Mouse (Mus musculus): ENCODE data around the gene Olfr1402.

Olfr1402 gene

GRCm38 (mm10) chr3:97421920-97422319 lies at the start of gene Olfr1402:
TSS of gene Olfr1402 (minus strand) at chr3:97422020.
- DNase-seq (ENCODE audit: low spot score in 2 of 2): no peak

DNA sequence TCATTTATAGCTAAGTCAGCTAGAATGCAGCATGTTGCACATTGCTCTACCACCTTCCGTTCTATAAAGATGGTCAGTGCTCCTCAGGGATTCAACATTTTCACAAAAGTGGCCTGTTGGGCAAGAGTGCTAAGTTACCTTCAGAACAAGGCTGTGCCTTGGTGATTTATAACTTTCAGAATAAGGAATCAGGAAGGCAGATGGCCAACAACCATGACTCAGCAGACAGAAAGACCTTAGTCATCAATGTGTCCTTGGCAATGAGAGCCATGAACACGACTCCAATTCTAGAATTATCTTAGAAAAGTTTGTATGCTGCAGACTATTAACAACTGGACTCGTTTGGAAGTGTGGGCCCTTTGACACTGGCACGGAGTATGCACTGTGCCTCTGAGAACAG lies 33.5 kb upstream of the Olfr1402 start:
- DNase-seq (ENCODE audit: low spot score in 2 of 2): no peak

DNA sequence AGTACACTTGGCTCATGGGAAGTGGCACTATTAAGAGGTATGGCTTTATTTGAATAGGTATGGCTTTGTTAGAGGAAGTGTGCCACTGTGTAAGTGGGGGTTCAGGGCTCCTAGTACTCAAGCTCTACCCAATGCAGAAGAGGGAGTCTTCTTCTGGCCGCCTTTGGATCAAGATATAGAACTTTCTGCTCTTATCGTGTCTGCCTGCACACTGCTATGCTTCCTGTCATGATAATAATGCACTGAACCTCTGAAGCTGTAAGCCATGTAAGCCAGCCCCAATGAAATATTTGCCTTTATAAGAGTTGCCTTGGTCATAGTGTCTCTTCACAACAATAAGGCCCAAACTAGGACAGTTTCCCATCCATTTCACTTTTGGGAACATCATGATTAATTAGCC lies 16.8 kb upstream of the Olfr1402 start:
- DNase-seq (ENCODE audit: low spot score in 2 of 2): no peak

GRCm38 (mm10) chr3:97394289-97394688 lies 27.5 kb downstream of the Olfr1402 start:
- peak; percentile 6 to 37 for DNase-seq (ENCODE audit: low spot score in 2 of 2)

DNA sequence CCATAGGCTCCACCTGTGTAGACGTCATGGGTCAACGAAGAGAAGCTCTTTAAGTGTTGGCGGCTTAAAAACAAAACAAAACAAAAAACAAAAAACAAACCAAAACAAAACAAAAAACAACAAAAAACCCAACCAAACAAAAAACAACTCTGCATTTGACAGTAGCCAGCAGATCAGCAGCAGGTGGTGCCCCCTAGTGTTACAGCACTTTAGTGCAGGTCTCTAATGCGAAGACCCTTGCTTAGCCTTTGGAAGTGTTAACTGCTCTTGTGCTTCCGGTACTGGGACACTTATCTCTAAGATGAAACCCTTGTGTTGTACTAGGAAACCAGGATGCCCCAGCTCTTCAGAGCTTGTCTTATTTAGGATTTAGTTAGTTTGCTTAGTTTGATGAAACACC lies 28.7 kb downstream of the Olfr1402 start:
- peak in 1 of 2 experiments; percentile 26 for DNase-seq (ENCODE audit: low spot score in 2 of 2)

DNA sequence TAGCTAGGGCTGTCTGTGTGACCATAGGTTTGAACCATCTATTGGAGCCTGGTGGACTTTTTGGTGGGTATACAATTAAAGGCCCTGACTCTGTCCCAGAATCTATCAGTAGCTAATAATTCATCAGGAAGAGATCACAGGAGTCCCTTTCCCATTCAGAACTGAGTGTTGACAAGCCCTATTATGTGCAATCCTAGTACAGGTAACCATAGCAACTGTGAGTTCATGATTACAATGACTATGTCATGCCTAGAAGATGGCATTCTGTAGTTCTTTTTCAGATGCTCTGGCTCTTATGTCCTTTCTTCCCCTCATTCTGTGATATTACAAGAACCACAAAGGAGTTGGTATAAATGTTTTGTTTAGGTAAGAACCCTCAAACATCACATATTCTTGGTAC lies 51.4 kb downstream of the Olfr1402 start:
- DNase-seq (ENCODE audit: low spot score in 2 of 2): no peak

- DNase-seq (ENCODE audit: low spot score in 2 of 2): no peak
These were observed 58.3 kb downstream of the Olfr1402 start for GRCm38 (mm10) chr3:97363418-97364098.

DNA sequence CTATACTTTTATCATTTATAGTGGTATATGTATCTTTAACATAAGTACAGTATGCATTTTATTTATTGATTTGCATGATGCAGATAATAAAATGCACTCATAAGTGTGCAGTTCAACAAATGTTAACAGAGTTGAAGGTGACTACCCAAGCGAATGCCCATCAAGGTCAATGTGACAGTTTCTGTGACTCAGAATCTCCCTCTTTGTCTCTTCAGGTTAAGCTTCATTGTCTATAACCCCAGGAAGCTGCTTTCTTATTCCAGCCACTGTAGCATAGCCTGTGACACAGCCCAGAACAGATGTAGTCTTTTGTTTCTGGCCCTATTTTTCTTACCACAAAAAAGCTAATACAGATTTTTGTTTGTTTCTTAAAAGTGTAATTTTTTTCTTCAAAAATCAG lies 63.4 kb downstream of the Olfr1402 start:
- no peak for DNase-seq (ENCODE audit: low spot score in 2 of 2)
